Mouse (Mus musculus): Measurements from ENCODE around the gene Lmbr1. TPM values are rescaled to one million over a fixed set of nuclear protein-coding genes. Genes with fewer than 3 reads are reported as not detected.

Lmbr1 gene
- total RNA-seq, 2 experiments from 2014 or later: 10.6 to 12.8 TPM

GRCm38 (mm10) chr5:29253876-29254275 is 124.3 kb downstream of the Lmbr1 start:
- DNase-seq: no peak

DNA sequence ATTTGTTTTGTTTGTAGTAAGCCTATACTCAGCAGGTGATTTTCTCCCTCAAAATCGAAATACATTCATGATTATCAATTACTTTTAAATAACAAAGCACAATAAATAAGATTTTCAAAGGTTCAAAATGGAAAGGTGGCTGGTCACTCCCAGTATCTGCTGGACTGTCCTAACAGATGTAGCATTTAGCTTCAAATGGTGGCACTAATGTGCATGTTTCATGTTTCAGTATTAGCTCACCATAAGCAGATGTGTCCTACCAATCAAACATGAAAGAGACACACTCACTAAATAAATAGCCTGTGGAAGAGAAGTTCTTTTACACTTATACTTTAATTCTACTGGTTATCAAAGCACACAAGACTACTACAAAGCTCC is 126.7 kb downstream of the Lmbr1 start:
- no peak for DNase-seq

GRCm38 (mm10) chr5:29250795-29251495 is 127.2 kb downstream of the Lmbr1 start:
- no peak for DNase-seq

DNA sequence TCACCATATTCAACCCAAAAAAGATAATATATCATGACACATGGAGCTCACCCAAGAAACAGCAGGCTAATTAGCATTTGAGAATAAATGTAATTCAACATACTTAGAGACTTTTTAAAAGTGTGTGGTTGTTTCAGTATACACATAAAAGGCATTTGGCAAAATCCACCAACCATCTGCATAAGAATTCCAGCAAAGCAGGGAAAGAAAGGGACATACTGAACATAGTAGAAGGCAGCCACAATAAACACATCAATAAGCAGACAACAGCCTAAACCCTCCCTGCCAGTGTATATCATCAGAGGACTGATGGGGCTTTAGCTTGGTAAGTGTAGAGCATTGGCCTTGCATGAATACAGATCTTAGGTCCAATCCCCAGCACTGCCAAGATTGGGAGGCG is 133.4 kb downstream of the Lmbr1 start:
- DNase-seq: no peak

- DNase-seq: no peak
Measured at GRCm38 (mm10) chr5:29238379-29238778, 139.8 kb downstream of the Lmbr1 start.

DNA sequence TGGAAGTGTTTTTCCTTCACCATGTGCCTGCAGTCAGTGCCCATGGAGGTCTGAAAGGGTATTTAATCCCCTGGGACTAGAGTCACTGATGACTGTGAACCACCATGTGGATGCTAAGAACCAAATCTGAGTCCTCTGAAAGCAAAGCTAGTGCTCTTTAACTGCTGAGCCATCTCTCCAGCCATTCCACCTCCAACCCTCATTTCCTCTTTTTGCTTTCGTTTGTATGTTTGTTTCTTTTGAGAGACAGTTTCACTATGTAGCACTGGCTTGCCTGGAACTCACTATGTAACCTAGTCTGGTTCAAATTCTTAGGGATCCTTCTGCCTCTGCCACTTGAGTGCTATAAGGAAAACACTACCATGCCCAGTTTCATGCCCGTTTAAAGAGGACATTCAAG is 147.7 kb downstream of the Lmbr1 start:
- no peak for DNase-seq

DNA sequence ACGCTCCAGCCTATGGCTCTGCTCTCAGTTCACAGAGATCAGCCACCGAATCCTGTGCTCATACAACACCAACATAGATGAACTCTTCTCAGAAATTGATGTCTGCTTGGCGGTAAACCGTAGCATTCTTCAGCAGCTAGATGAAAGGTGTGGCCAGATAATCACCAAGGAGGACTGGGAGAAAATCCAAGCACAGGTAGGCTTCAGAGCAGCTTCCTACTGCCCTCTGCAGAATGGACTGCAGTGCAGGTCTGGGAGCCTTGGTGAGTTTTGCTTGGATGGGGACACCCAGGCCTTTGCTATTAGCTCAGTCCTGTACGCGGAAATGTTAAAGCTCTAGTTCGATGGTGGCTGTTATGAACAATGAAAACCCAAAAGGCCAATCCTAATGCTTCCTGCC is 154.1 kb downstream of the Lmbr1 start:
- DNase-seq: no peak

GRCm38 (mm10) chr5:29217997-29218396 is 160.2 kb downstream of the Lmbr1 start:
- no peak for DNase-seq

DNA sequence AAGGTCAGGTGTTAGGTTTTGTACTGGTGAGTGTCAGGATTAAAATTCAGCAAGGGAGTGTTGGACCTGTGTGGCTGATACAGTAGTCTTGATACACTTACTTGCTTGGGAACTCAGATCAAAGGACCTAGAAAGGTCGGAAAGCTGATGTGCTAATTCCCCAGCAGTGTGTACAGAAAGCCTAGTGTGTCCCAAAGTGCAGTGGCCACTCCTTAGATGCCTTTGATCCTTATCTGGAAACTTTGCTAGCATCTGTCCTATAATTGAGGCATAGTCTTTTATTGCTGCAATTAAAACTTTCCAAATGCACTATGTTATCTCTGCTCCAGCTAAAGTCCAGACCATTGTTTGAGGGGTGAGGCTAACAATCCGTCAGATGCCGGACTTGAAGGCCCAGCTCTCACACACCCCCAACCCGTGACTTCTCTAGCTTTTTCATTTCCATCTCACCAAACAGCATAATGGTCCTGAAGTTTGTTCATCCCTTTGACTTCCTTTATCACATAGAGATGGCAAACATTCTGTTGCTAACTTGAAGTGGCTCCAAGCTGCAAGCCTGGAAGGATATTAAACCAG is 166.1 kb downstream of the Lmbr1 start:
- DNase-seq: no peak

DNA sequence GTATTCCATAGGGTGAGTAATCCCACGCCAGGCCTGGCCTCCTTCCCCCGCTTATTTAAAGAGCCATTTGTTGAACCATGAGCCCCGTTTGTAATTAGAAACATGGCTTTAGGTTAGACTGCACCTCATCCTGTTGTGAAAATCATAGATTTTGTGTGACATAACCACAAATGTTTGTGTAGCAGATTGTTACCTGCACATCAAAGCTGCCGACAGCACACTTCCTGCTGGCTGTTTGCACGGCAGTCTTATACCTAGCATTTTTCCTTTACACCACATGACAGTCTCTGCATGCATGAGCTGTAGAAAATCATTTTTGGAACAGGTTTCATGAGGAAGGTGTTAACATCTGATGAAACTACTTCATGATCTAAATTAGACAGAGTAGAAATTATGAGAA is 172.5 kb downstream of the Lmbr1 start:
- DNase-seq: no peak

- no peak for DNase-seq
Measured at GRCm38 (mm10) chr5:29199868-29200267, 178.3 kb downstream of the Lmbr1 start.

DNA sequence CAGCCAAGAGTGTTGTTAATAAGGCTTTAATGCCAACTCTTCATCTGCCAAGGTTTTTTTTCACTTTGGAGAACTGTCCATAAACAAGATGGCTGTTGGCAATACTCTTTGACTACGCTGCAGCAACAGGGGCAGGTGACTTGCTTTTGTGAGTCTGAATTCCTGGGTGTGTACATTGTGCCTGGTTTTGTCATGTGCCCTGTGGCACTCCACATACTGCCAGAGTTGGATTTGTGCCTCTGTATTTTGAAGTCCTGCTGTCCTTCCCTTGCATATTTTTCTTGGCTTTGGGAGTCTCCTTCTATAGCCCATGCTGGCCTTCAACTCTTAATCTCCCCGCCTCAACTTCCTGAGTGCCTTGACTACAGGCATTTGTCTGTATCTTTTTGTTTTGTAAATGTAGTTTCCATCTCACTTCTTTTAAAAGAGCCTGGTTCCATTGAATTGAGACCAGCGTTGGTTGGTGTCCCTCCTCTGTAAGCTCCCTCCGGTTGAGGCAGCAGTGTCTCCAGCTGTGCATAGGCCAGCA is 179.2 kb downstream of the Lmbr1 start:
- no peak for DNase-seq

GRCm38 (mm10) chr5:29197187-29197586 is 181.0 kb downstream of the Lmbr1 start:
- DNase-seq: no peak

DNA sequence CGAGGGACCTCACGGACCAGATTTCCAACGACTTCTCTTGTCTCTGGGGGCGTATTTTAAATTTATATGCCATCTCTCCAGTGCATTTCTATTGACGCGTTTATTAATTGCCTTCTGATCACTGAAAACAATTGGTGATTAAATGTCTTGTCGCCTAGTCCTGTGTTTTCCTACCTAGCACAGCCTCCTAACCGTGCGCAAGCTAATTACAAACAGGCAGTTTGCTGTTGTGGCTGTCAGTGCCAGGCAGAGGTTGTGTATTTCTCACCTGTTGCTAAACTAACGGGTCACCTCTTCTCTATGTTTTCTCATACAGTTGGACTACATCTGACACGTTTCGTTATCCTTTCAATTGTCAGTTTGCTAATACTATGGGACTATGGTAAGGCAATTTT is 181.9 kb downstream of the Lmbr1 start:
- DNase-seq: no peak

- peak; percentile 89 to 92 for DNase-seq
Measured at GRCm38 (mm10) chr5:29195570-29196263, 182.5 kb downstream of the Lmbr1 start, which contains the start of gene Rnf32. Rnf32 (plus strand) TSS chr5:29195992.

DNA sequence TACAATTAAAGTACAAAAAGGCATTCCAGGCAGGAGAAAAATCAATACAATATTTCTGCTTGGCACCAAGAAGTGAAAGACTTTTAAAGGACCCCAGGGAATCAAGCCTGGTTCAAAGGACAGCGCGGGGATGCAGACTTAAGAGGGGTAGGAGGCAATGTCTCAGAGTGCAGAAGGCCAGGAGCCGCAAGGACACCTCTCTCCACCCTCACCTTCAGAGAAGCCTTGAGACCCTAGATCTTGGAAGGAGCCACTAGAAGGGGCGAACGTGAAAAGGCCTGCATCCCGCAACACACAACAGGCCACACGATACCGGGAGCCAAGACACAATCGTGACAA is 183.0 kb downstream of the Lmbr1 start:
- no peak for DNase-seq

DNA sequence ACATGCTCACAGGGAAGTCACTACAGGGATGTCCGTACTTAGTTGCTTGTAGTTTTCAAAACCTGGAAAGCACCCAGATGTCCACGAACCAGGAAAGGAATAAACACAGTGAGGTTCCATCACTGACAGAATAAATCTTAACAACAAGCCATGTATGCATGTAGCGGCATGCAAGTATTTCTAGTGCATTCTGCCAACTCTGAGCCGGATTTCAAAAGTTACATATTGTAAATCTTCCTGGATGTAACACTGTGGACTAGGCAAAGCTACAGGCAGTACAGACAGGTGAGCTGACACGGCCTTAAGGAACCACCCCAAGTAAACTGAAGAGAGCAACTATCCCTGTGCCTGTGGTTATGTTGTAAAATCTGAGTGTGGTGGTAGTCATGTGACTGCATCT is 191.4 kb downstream of the Lmbr1 start:
- no peak for DNase-seq

Small RNA genes lying within 50 kb of the gene (microRNA-seq; reads per million reads assigned to microRNA genes)
- not detected for gene Gm23801

Other genes starting within 250 kb of the Lmbr1 start
- gene Rnf32, start 182.4 kb downstream of the Lmbr1 start, total RNA-seq (2021): 1 to 10 TPM; 4.3 TPM
- gene Nom1, start 56.3 kb upstream of the Lmbr1 start, total RNA-seq (2021): 10 to 100 TPM; 36.3 to 42.3 TPM
- not detected for gene Mnx1, start 100.1 kb upstream of the Lmbr1 start, total RNA-seq (2021)
- 10 to 100 TPM; 49.1 to 61.5 TPM for gene Ube3c, start 190.9 kb upstream of the Lmbr1 start, total RNA-seq (2021)